In the genomic region with DNA sequence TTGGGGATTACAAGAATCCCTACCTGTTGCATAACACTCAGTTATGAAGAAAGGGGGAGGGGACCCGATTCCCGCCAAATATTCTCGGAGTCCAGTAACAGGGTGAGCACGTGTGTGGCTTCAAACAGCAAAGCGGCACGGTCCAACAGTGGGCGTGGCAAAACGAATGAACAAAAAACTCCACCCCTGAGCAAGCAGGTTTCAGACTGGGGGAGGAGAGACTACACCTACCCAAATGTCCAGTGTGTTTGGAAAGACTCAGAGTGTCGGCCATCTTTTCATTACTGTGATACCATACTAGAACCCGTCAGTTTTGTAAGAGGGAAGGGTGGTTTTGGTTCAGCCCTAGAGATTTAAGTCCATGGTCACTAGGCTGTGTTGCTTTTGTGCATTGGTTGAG, we compare ENCODE assay signal across 22 mouse cellular contexts. TPM values are rescaled to one million over a fixed set of nuclear protein-coding genes. Genes with fewer than 3 reads are reported as not detected.
A peak's percentile ranks its signal among the peaks of the same experiment; 100 is the strongest.
DNase-seq lines count a peak whose midpoint lies in the region; ATAC-seq and TF ChIP-seq lines count a peak whose summit lies in the region.
"Had no signal": no experiment of that assay in that cellular context is flagged by ENCODE, and none has a peak within 500 bp of the region (broad histone marks: within the 10 kb centered on the region; RNA-seq: fewer than 3 reads in every experiment).

No protein-coding gene starts in this region.

- DNase-seq in A20 (ENCODE audit: low read depth, low spot score) = peak; percentile 94
- peak; percentile 90 for DNase-seq in CH12.LX (ENCODE audit: extremely low read depth)
- no peak for DNase-seq in B cell, adult 2 months
- no peak for DNase-seq in cerebellum, adult 9-11 months
- DNase-seq in kidney, postnatal 14 days = no peak
- DNase-seq: adrenal gland, adult 2 months; cerebellum, adult 11-12 months; cerebellum, postnatal 36 days; heart, postnatal 36 days; kidney, adult 18-20 months; kidney, postnatal 25 days; lung, embryonic 14.5 days; right cerebral cortex, postnatal 4 days; thymus, postnatal 25 days had no signal

- dilution Hi-C loops in CH12.LX (cut with MboI; ENCODE audit: extremely low pct_ligation_motif_present, extremely low pct_unique_long_range_greater_than_20kb, low sequenced_read_pairs) = no loop called here

- peaks cover 19 to 94% of the 10 kb centered on the region in 2 experiments for H3K4me1 ChIP-seq in CH12.LX (ENCODE audit: control insufficient read depth in 1 of 2, insufficient read depth in 2 of 2)
- H3K4me1 ChIP-seq in intestine, embryonic 15.5 days (replicated peaks) = peaks cover 5% of the 10 kb centered on the region; the same call in 1 of the 2 replicates
- H3K4me1 ChIP-seq in stomach, embryonic 15.5 days = 0 out of 2 replicates have a peak, but pooled peaks cover 2% of the 10 kb centered on the region
- H3K4me1 ChIP-seq: heart, embryonic 15.5 days; midbrain, embryonic 10.5 days had no signal

- H3K27ac ChIP-seq in CH12.LX (ENCODE audit: insufficient read depth, low read depth) = peak overlapping the region; percentile 92
- H3K27ac ChIP-seq in intestine, embryonic 15.5 days = peak overlapping the region; percentile 59; the same call in 1 of the 2 replicates
- H3K27ac ChIP-seq in stomach, embryonic 15.5 days = no peak overlapping the region
- H3K27ac ChIP-seq: heart, embryonic 15.5 days; hindbrain, embryonic 13.5 days; limb, embryonic 13.5 days; liver, embryonic 14.5 days; midbrain, embryonic 10.5 days had no signal

- TF ChIP-seq POLR2A in CH12.LX (IDR thresholded peaks at IDR 0.05; ENCODE audit: low read depth, low read length) = peak; percentile 49

- TF ChIP-seq RAD21 in CH12.LX (IDR thresholded peaks at IDR 0.05; ENCODE audit: low read depth, low read length) = no peak; the same call in 1 of the 2 replicates

- in situ Hi-C loops in CH12.LX (cut with MboI; ENCODE audit: low pct_ligation_motif_present, low pct_unique_long_range_greater_than_20kb, low sequenced_read_pairs) = no loop called here

- peak; percentile 44 for ATAC-seq in intestine, embryonic 15.5 days
- ATAC-seq in stomach, embryonic 15.5 days (ENCODE audit: insufficient read depth, low FRiP score, low read depth) = peak; percentile 15; the same call in 1 of the 2 replicates
- ATAC-seq: forebrain, embryonic 14.5 days had no signal

- no peak for TF ChIP-seq EP300 in CH12.LX (IDR thresholded peaks at IDR 0.05; ENCODE audit: low read length)

- no peak for TF ChIP-seq CTCF in CH12.LX (conservative IDR thresholded peaks at IDR 0.05 in 1 of 2, IDR thresholded peaks at IDR 0.05 in 1 of 2; ENCODE audit: low read depth in 2 of 2, low read length in 2 of 2)

- H3K36me3 ChIP-seq in CH12.LX (replicated peaks in 1 of 2; ENCODE audit: control insufficient read depth in 1 of 2, insufficient read depth in 1 of 2, low read length in 1 of 2) = peaks cover 0 to 3% of the 10 kb centered on the region in 2 experiments
- no peaks in the 10 kb centered on the region for H3K36me3 ChIP-seq in intestine, embryonic 15.5 days
- H3K36me3 ChIP-seq in stomach, embryonic 15.5 days = no peaks in the 10 kb centered on the region
- H3K36me3 ChIP-seq: heart, embryonic 15.5 days; hindbrain, embryonic 13.5 days; limb, embryonic 13.5 days; midbrain, embryonic 10.5 days had no signal

- 66% methylated on average over 10 of the region's 10 CpGs for WGBS in intestine, embryonic 15.5 days
- 70% methylated on average over 10 of the region's 10 CpGs for WGBS in stomach, embryonic 15.5 days

- H3K4me3 ChIP-seq in CH12.LX (replicated peaks in 1 of 3; ENCODE audit: low read depth in 2 of 3, low read length in 2 of 3, poor library complexity in 1 of 3) = peak overlapping the region; percentile 17 to 25 (median 23)
- H3K4me3 ChIP-seq in intestine, embryonic 15.5 days (replicated peaks) = no peak overlapping the region
- H3K4me3 ChIP-seq in stomach, embryonic 15.5 days (replicated peaks) = no peak overlapping the region
- H3K4me3 ChIP-seq: heart, embryonic 15.5 days; hindbrain, embryonic 13.5 days; limb, embryonic 13.5 days; midbrain, embryonic 10.5 days had no signal

- peaks cover 12% of the 10 kb centered on the region for H3K79me2 ChIP-seq in CH12.LX (replicated peaks; ENCODE audit: control insufficient read depth, extremely low read depth, insufficient read depth, poor library complexity, severe bottlenecking)

- H3K9ac ChIP-seq in CH12.LX (ENCODE audit: insufficient read depth, low read depth) = peak overlapping the region; percentile 70
- no peak overlapping the region for H3K9ac ChIP-seq in intestine, embryonic 15.5 days
- H3K9ac ChIP-seq in stomach, embryonic 15.5 days = no peak overlapping the region
- H3K9ac ChIP-seq: heart, embryonic 15.5 days; hindbrain, embryonic 13.5 days; limb, embryonic 13.5 days; liver, embryonic 14.5 days; lung, embryonic 14.5 days had no signal

- no peaks in the 10 kb centered on the region for H3K9me3 ChIP-seq in CH12.LX (replicated peaks; ENCODE audit: low read length)
- H3K9me3 ChIP-seq in intestine, embryonic 15.5 days = no peaks in the 10 kb centered on the region
- H3K9me3 ChIP-seq in stomach, embryonic 15.5 days = no peaks in the 10 kb centered on the region
- H3K9me3 ChIP-seq: heart, embryonic 15.5 days; hindbrain, embryonic 13.5 days; limb, embryonic 13.5 days; midbrain, embryonic 10.5 days had no signal

- no peaks in the 10 kb centered on the region for H3K27me3 ChIP-seq in CH12.LX (replicated peaks)
- H3K27me3 ChIP-seq in intestine, embryonic 15.5 days (replicated peaks) = no peaks in the 10 kb centered on the region
- H3K27me3 ChIP-seq in stomach, embryonic 15.5 days (replicated peaks) = no peaks in the 10 kb centered on the region
- H3K27me3 ChIP-seq: heart, embryonic 15.5 days; hindbrain, embryonic 13.5 days; limb, embryonic 13.5 days had no signal

- H3K4me2 ChIP-seq in CH12.LX (ENCODE audit: insufficient read depth, low read depth, poor library complexity, severe bottlenecking) = peak overlapping the region; percentile 82
- peak overlapping the region; percentile 47; the same call in 1 of the 2 replicates for H3K4me2 ChIP-seq in intestine, embryonic 15.5 days (replicated peaks)
- no peak overlapping the region for H3K4me2 ChIP-seq in stomach, embryonic 15.5 days
- H3K4me2 ChIP-seq: heart, embryonic 15.5 days; hindbrain, embryonic 13.5 days; limb, embryonic 13.5 days; lung, embryonic 14.5 days had no signal

TF ChIP-seq in CH12.LX, 34 proteins besides CTCF, POLR2A, EP300 and RAD21 (continues in another document):
- TF ChIP-seq CHD1 (IDR thresholded peaks at IDR 0.05; ENCODE audit: low read depth, low read length) = 0 out of 2 replicates have a peak, but pooled peaks have one; percentile 65
- TF ChIP-seq JUND (conservative IDR thresholded peaks at IDR 0.05; ENCODE audit: low read depth, low read length) = no peak
- peak; percentile 20; the same call in 1 of the 2 replicates for TF ChIP-seq HCFC1 (IDR thresholded peaks at IDR 0.05; ENCODE audit: low read depth, low read length)
- TF ChIP-seq JUN (IDR thresholded peaks at IDR 0.05; ENCODE audit: insufficient read depth, low read depth, low read length) = peak; percentile 7; the same call in 1 of the 2 replicates
- TF ChIP-seq PAX5 (IDR thresholded peaks at IDR 0.05; ENCODE audit: low read length) = no peak
- peak; percentile 70 for TF ChIP-seq TBP (conservative IDR thresholded peaks at IDR 0.05; ENCODE audit: low read depth, low read length)
- peak; percentile 99 for TF ChIP-seq BHLHE40 (IDR thresholded peaks at IDR 0.05; ENCODE audit: low read depth, low read length)
- TF ChIP-seq MAFK (IDR thresholded peaks at IDR 0.05; ENCODE audit: insufficient replicate concordance, low read length) = no peak; the same call in 1 of the 2 replicates
- TF ChIP-seq MEF2A (IDR thresholded peaks at IDR 0.05; ENCODE audit: borderline replicate concordance, low read depth, low read length) = peak; percentile 70; the same call in 1 of the 2 replicates
- peak; percentile 69 for TF ChIP-seq IRF4 (IDR thresholded peaks at IDR 0.05; ENCODE audit: low read depth, low read length)
- peak; percentile 94 for TF ChIP-seq MXI1 (IDR thresholded peaks at IDR 0.05; ENCODE audit: low read depth, low read length)
- TF ChIP-seq NRF1 (IDR thresholded peaks at IDR 0.05; ENCODE audit: low read depth, low read length) = peak; percentile 35
- no peak for TF ChIP-seq ZC3H11A (IDR thresholded peaks at IDR 0.05; ENCODE audit: low read depth, low read length)
- peak; percentile 86 for TF ChIP-seq SIN3A (IDR thresholded peaks at IDR 0.05; ENCODE audit: low read length)
- TF ChIP-seq MAZ (IDR thresholded peaks at IDR 0.05; ENCODE audit: low read depth, low read length) = no peak
- TF ChIP-seq ZMIZ1 (IDR thresholded peaks at IDR 0.05; ENCODE audit: low read depth, low read length) = 0 out of 2 replicates have a peak, but pooled peaks have one; percentile 65
- TF ChIP-seq E2F4 (IDR thresholded peaks at IDR 0.05; ENCODE audit: insufficient replicate concordance, low read depth, low read length) = peak; percentile 93; the same call in 1 of the 2 replicates
- TF ChIP-seq GABPA (IDR thresholded peaks at IDR 0.05; ENCODE audit: insufficient replicate concordance, low read depth, low read length) = no peak
- TF ChIP-seq USF2 (conservative IDR thresholded peaks at IDR 0.05; ENCODE audit: low read depth, low read length) = peak; percentile 9; the same call in 1 of the 2 replicates
- no peak; the same call in 1 of the 2 replicates for TF ChIP-seq TCF12 (IDR thresholded peaks at IDR 0.05; ENCODE audit: low read depth, low read length)
- TF ChIP-seq ZKSCAN1 (IDR thresholded peaks at IDR 0.05; ENCODE audit: borderline replicate concordance, low read depth, low read length) = no peak
- TF ChIP-seq POLR2AphosphoS2 (IDR thresholded peaks at IDR 0.05; ENCODE audit: low read depth, low read length) = no peak
- TF ChIP-seq ELF1 (IDR thresholded peaks at IDR 0.05; ENCODE audit: low read depth, low read length) = no peak
- TF ChIP-seq SMC3 (IDR thresholded peaks at IDR 0.05; ENCODE audit: low read depth, low read length) = no peak
- no peak for TF ChIP-seq UBTF (IDR thresholded peaks at IDR 0.05; ENCODE audit: low read depth, low read length)
- TF ChIP-seq ETS1 (conservative IDR thresholded peaks at IDR 0.05; ENCODE audit: low read depth, low read length) = peak; percentile 78
- no peak; the same call in 1 of the 2 replicates for TF ChIP-seq USF1 (IDR thresholded peaks at IDR 0.05; ENCODE audit: low read depth, low read length)
- peak; percentile 62 for TF ChIP-seq CHD2 (IDR thresholded peaks at IDR 0.05; ENCODE audit: low read length)
- TF ChIP-seq MYC (IDR thresholded peaks at IDR 0.05; ENCODE audit: low read depth, low read length) = peak; percentile 98

RNA-seq across cellular contexts. Expression of gene Elmo1, which starts 35.4 kb away (rescaled TPM):
- 32.2 and 35.8 TPM in 2 replicates for total RNA-seq in CH12.LX (2012; rRNA removed)
- 22.2 and 23.1 TPM in 2 replicates for total RNA-seq in CH12.LX (2014; rRNA removed)
- 42.8 and 50.2 TPM in 2 replicates for polyA plus RNA-seq in CH12.LX (2012; ENCODE audit: insufficient read length, low read depth)
- polyA plus RNA-seq in intestine, embryonic 15.5 days (2015; fragmentation: Nextera tagmentation; extraction: Ambion mirVana) = 14.9 and 15.0 TPM in 2 replicates
- 9.9 and 11.2 TPM in 2 replicates for polyA plus RNA-seq in stomach, embryonic 15.5 days (2015; fragmentation: Nextera tagmentation; extraction: Ambion mirVana)

Comparison
In these comparisons a context has a peak if more than half of its experiments do, and no peak if none do; other contexts are left out.
1. DNase-seq: peak in A20 (single experiment) and CH12.LX (single experiment); none in B cell, adult 2 months (0 of 2), cerebellum, adult 9-11 months (single experiment) and kidney, postnatal 14 days (single experiment).
2. H3K4me3 ChIP-seq: peak in CH12.LX (3 of 3); none in intestine, embryonic 15.5 days (single experiment) and stomach, embryonic 15.5 days (single experiment).